Mouse (Mus musculus): ENCODE measurements at regions not wholly inside any gene's neighbourhood (a gene's known extent, or its start where the extent isn't known, plus 50 kb on each side); places are given as distances from the start of the nearest gene placed in this dataset.

DNA sequence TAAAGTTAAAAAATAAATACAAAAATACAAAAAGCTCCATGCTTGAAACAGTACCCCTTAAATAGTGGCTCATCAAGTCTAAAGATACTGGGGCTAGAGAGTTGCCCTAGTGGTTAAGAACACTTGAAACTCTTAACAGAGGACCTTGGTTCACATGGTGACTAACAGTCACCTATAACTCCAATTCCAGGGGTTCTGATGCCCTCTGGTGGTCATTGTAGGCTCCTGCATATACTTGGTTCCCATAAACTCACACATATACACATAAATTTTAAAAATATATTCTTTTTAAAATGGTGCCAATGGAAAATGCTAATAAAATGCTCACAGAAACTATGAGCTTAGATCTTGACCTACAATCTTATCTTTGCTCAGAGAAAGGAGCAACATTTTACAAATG is 286.4 kb downstream of the Pdcd6ip start:
- intact Hi-C loops (cut with DNase I) = no loop called here

DNA sequence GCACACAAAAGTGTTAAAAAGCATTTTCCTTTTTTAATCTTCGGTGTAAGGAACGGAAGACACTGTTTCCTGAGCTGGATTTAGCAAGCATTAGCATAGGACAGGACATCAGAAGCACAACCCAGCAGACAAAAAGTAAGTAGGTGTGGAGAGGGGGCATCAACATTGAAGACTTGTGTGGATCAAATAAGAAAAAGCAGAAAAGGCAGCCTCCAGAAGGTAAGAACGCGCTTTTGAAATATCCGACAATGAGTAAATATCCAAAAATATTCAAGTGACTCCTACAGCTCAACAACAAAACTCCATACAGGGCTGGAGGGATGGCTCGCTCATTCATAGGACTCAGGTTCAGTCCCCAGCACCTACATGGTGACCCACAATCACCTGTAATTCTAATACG is 286.9 kb downstream of the Pdcd6ip start:
- intact Hi-C loops (cut with DNase I) = no loop called here

DNA sequence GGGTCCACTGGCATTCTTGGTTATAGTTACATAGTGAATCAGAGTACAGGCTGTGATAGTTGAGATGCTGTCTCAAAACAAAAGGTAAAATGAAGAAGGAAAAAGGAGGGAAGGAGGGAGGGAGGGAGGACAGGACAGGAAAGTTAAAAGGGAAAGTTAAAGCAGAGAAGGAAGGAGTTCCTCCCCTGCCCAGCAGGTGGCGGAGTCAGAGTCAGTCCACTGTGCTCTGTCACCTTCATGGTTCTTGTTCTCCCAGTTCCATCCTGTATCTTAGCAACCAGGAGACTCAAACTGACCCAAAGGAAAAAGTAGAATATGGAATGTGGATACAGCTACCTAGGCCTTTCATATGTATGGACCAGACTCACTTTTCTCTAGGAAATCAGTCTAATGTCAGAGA is 288.3 kb downstream of the Pdcd6ip start:
- intact Hi-C loops (cut with DNase I) = no loop called here

DNA sequence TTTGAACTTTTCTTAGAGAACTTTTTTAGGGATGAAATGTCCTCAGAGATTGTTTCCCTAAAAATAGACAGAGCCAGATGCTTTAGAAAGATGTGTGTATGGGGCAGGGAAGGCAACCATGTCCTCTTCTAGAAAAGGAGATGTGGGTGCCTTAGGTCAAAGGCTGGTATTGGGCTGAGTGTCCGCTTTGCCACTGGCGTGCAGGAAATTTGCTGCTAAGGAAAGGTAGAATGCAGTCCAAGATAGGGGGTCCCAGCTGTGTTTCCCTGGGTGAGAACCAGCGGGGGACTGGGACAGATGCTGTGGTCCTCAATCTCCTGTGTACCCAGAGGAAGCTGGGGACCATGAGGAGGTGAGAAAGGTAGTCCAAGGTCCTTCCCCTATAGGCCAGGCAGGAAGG is 291.0 kb downstream of the Pdcd6ip start:
- intact Hi-C loops (cut with DNase I) = no loop called here

DNA sequence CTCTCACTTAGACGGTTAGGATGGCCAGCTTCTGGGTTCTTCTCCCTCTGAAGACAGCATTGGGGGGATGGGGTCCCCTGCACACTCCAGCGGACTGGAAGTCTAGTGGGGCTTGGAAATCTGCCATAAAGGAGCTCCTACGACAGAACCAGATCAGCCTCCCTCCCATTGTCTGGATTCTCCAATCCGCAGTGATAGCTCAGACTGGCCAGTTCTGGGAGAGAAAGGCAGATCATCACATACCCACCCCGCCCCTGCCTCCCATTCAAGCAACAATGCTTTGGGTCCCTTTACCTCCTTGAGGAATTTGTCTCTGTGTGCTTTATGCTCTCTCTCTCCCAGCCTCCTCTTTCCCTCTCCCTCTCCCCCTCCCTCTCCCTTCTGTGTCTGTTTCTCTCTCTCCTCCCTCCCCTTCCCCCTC is 292.5 kb downstream of the Pdcd6ip start:
- intact Hi-C loops (cut with DNase I) = no loop called here

DNA sequence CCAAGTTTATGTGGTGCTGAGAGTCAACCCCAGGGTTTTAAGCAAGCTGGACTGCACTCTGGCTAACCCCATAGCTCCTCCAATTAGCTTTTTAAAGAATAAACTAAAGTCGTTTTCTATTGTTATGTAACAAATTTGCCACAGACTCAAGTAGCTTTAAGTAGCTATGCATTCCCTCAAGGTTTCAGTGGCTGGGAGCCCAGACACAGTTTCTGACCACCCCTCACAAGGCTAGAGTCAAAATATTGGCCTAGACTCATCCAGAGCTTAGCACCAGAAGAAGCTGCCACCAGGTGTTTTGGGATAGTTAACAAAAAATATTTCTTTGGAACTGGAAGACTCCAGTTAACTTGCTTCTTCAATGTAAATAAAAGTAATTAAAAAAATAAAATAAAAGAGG is 293.4 kb downstream of the Pdcd6ip start:
- intact Hi-C loops (cut with DNase I) = no loop called here

DNA sequence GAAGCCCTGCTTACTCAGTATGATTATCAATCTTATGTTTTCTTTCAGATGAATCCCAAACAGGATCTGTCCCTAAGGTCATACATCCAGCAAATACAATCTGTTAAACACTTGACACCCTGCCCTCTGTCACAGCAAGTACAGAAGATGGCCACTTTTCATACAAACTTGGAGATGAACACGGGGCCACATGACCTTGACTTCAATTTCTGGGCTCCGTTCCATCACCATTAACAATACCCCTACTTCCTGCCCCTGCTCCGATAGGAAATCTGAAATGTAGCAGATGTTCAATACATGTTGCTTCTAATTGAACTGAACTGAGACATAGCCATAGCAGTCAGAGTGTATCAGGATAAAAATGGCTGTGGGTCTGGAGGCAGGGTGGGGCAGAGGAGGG is 294.2 kb downstream of the Pdcd6ip start:
- intact Hi-C loops (cut with DNase I) = no loop called here

DNA sequence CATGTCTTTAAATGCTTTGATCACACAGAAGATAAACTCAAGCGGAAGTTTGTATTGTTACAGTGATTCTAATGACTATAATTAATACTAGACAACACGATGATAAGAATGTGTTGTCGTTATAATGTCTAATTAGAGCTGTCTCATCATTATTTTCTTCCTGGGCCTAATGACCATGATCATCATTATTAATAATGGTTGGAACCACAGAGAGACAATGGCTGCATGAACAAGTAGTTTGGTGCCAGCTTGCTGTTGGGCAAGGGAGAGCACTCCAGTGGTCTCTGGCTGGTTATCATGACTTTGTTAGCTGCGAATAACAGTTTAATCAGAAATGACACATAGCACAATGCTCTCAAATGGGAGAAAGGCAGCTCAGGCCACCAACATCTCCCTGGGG is 296.4 kb downstream of the Pdcd6ip start:
- intact Hi-C loops (cut with DNase I) = no loop called here

DNA sequence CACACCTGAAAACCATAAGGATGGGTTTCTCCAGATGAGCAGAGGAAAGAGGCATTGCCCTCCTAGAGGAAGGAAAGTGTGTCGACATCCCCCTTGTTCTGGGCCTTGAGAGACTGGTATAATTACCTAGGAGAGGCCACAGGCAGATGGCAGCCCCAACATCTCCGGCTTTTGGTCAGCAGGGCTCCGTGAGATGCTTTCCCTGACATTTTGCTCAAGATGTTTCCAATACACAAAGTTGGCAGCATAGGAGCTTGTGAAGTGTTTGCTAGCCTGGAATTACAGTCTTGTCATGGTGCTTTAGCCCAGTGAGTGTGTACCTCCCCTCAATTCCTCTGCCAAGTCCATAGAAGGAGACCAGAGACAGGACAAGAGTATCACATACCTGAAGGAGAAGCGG is 299.5 kb downstream of the Pdcd6ip start:
- intact Hi-C loops (cut with DNase I) = no loop called here

DNA sequence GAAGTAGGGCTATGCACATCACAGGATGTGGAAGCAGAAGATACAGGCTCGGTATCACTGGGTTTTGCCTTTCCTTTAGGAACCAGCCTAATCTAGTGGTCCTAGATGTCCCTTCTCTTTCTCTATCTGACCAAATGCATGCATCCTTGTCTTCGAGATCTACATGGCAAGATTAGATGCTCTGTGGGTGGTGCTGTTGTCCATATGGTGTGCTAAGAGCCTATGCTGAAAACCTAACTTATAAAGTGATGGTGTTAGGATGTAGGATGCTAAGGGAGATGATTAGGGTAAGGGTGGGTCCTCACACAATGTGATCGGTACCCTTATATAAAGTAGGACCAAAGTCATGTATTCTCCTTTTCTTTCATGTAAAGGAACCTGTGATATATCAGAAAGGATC is 313.7 kb downstream of the Pdcd6ip start:
- intact Hi-C loops (cut with DNase I) = no loop called here

DNA sequence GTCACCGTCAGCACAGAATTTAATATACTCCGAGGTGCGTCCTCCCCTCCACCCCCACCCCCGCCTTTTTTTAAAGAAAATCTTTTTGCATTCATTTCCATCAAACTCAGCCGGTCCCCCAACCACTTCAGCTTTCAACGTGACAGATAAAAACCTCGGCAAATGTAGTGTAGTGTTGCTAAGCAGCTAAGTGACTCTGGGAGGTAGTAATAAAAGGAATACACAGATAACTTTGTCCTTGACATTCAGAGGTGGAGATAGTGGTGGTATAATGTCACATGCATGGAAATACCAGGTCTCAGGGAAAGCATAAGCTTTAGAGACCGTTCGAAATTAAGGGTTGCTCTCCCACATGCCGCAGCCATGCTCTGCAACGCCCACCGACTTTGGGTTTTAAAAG is 320.7 kb downstream of the Pdcd6ip start:
- intact Hi-C loops (cut with DNase I) = no loop called here

DNA sequence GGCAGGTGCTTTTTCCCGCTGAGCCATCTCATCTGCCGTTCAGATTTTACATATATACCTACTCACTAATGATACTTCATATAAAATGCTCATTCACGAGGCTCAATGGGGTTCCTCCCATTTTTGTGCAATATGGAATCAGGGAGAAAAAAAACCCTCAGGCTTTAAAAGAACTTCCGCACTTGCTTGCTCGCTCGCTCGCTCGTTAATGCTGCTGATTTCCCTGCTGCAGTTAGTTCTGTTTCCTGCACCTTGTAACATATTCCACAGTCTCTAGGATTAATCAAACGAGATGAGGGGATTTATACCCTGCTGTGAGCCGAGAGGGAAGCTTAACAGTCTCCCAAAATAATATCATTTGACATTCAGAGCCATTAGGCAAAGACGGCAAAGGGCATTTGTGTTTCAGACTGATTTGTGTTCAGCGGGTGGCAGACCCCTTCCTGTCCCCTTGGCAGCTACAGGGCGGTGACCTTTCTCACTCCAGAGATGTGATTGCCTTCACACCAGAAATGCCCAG is 326.4 kb downstream of the Pdcd6ip start:
- intact Hi-C loops (cut with DNase I) = no loop called here

DNA sequence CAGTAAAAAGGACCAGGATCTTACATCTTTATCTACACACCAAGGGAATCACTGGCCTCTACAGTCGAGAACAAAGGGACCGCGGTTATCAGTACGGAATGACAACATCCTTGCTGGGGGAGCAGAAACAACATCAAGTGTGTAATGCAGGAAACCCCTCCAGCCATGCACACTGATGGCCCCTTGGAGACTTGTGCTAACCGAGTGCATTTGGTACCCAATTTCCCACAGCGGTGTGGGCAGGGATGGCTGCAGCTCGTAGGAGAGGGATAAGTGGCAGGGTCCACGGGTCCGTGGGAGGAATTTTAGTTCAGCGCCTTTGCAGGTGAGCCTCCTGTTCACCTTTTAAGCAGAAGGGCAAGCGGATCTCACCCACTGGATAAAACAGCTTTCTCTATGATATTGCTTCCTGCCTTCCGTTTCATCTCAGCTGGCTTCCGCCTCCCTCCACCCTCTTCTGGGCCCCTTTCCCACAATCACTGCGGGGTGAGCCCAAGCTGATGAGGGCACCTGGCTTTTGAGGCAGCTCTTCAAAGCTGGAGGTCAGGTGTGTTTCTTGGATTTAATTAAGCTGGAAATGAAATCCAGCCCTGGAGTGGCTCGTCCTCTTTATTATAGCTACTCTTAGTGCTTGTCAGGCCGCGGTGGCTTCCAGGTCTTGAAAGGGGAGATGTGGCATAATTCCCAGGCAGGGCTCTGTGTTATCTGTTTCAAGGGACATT is 327.5 kb downstream of the Pdcd6ip start:
- intact Hi-C loops (cut with DNase I) = no loop called here

DNA sequence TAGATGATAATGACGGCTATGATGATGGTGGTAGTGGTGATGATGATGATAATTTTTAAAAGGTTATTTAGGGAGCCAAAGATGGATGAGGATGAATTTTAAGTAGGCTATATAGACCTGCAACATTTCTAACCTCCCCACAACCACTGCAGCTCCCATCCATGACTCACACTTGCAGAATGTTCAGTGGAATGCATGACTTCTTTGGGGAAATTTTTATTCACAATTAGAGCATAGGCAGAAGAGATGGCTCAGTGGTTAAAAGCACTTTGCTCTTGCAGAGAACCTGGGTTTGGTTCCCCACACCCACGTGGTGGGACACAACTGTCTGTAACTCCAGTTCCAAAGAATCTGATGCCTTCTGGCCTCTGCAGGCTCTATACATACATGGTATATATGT is 329.5 kb downstream of the Pdcd6ip start:
- intact Hi-C loops (cut with DNase I) = no loop called here

DNA sequence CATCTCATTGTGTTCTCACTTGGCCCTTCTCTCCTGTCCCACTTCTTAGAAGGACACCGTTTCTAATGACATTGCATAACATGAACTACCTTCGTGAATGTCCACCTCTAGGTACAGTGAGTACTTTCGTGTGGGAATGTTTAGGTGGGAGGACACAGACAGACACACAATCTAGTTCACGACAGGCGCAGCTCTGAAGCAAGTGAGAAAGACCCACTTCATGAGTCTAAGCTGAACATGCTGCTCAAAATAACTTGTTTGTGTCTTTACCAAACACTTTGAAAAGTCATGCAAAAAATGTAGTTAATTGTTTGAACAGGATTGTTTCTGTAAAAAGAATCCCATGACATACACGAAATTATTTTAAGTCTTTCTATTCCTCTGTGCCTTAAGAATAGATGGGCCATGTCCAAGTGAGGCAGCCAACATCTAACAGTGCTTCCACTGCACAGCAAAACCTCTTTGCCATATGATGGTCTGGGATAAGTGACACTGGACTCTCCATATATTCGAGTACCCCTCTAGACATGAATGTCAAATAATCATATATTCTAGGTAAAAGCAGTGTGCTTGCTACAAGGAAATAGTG is 336.2 kb downstream of the Pdcd6ip start:
- intact Hi-C loops (cut with DNase I) = no loop called here

DNA sequence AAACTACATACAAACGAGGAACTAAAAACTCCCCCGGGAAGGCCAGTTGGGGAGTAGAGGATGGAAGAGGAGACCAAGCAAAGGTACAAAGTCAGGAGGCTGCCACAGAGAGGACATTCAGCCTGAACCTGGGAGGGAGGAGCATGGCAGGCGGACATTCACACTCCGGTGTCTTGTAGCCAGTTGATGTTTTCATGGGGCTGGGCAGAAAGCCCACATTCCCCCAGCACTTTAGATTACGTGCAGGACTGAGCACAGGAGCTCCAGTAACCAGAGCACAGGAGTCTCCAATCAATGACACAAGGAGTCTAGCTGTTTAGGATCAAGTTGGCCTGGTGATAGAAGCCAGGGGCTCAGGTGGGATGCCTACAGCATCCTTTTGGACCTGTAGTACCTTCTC is 360.1 kb downstream of the Pdcd6ip start:
- intact Hi-C loops (cut with DNase I) = no loop called here

DNA sequence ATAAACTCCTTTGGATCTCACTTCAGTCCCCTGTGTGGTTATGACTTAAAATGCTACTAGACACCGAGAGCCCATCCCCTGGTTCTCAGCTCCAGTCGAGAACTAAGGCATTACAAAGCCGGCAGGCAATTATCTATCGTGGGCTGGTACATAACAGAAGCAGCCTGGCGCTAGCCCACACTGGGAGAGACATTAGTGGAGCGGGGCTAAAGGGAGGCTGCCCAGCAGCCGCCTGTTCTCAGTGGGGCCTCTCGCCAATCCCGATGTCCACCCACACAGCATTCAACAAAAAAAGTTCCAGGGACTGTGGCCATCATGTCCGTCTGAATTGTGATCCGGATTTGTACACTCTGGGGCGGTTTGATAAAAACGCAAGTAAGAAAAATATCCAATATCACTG is 361.5 kb downstream of the Pdcd6ip start:
- intact Hi-C loops (cut with DNase I) = no loop called here

DNA sequence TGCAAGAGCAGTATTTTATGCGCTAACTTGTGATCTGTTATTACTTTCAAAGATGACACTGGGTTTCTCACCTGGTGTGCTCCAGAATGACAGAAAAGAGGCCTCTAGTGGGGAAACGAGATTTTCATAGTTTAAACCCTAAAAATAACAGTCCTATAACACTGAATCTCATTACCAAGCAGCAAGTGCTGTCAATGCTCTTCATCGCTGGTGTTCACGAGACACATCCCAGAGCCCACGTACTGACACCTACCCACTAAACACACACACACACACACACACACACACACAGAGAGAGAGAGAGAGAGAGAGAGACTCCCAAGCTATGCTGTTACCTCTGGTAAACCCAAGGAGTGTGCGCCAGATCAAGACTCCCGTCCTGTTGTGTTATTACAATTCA is 365.9 kb downstream of the Pdcd6ip start:
- intact Hi-C loops (cut with DNase I) = no loop called here

DNA sequence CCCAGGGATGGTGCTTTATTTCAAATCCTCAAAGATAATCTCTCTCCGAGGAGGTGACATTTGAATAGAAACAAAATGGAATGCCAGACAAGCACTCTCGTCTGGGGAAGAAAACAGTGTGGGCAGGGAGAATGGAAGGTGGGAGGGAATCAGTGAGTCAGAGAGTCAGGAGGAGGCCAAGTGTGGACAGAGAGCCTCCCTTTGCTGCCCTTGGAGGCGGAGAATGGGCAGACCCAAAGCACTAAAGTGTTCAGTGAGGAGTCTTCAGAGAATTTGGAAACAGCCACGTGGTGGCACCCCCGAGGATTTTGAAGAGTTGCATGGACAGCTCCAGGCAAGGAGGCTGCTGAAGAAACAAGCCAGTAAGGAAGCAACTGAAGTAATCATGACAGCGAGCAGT is 367.2 kb downstream of the Pdcd6ip start:
- intact Hi-C loops (cut with DNase I) = no loop called here

DNA sequence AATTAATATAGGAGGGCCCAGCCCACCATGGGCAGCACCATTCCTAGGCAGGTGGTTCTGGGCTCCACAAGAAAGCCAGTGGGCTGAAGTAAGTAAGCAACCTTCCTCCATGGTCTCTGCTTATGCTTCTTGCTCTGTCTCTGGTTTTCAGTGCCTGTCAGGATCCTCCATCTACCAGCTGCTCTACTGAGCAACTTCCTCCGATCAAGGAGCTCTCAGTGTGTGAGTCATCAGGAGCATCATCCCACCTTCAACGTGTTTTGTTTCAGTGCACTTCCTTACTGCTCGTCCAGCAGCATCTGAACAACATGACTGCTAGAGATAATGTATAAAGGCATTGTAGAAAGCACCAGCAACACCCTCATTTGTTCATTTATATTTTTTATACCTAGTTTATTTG is 368.0 kb downstream of the Pdcd6ip start:
- intact Hi-C loops (cut with DNase I) = no loop called here

DNA sequence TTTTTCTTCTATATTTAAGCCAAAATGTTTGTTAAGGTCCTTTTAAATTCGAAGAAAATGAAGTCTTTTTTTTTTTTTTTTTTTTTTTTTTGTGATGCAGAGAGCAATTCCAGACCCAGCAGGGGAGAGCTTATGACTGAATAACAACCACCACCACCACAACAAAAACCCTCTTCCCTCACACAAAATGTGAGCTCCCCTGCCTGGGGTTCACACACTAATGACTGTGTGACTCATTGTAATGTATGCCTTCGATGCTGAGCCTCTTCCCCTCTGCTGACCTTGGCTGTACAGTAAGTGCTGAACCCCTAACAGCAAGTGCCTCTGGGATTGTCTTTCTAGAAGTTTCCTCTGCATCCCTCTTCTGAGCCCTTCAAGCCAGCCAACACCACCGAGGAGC is 383.6 kb downstream of the Pdcd6ip start:
- intact Hi-C loops (cut with DNase I) = no loop called here

DNA sequence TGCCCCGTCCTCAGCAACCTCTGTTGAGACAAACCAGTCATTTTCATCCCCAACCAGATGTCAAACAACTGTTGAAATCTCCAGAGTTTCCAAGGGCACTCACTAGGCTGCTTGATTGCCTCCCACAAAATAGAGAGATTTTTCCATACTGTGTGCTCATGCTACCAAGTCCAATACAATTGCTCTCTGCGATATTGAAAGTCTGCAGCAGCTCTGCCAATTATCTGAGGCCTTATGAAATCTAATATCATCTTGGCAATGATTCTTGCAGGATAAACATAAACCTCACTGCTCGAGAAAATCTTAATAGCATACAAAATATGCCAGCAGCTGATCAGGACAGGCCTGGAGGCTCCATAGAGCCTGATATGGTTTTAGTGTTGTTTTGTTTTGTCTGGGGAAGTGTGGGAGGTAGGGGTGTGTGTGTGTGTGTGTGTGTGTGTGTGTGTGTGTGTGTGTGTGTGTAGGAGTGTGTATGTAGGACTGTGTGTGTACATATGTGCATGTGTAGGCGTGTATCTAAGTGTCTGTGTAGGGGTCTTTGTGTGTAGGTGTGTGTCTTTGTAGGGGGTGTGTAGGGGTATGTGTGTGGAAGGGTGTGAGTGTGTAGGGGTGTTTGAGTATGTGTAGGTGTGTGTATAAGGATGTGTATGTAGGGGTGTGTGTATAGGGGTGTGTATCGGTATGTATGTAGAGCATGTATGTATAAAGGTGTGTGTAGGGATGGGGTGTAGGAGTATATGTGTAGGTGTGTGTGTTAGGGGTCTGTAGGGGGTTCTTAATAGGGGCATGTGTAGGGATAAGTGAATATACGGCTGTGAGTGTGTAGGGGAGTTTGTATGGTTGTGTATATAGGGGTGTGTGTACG is 398.1 kb downstream of the Pdcd6ip start:
- intact Hi-C loops (cut with DNase I) = no loop called here

Measured in adrenal gland (tissue).